In genomic region chr12:112950040-112950760, GRCm38 (mm10) we compare ENCODE assay signal across 7 mouse cellular contexts. TPM values are rescaled to one million over a fixed set of nuclear protein-coding genes. Genes with fewer than 3 reads are reported as not detected.
DNase-seq lines count a peak whose midpoint lies in the region; ATAC-seq lines count a peak whose summit lies in the region.

No protein-coding gene starts in this region.

- H3K27me3 ChIP-seq in embryonic facial prominence, embryonic 10.5 days (replicated peaks; ENCODE audit: low read depth, poor library complexity, severe bottlenecking): peaks cover 7% of the 10 kb centered on the region; the same call in 1 of the 2 replicates
- H3K27me3 ChIP-seq in limb, embryonic 10.5 days (ENCODE audit: low read depth, poor library complexity, severe bottlenecking): no peaks in the 10 kb centered on the region
- H3K27me3 ChIP-seq in midbrain, embryonic 12.5 days: no peaks in the 10 kb centered on the region; the same call in 1 of the 2 replicates

- H3K36me3 ChIP-seq in embryonic facial prominence, embryonic 10.5 days (replicated peaks): no peaks in the 10 kb centered on the region
- H3K36me3 ChIP-seq in limb, embryonic 10.5 days: no peaks in the 10 kb centered on the region
- no peaks in the 10 kb centered on the region for H3K36me3 ChIP-seq in midbrain, embryonic 12.5 days

- peak overlapping the region; percentile 97 for H3K27ac ChIP-seq in embryonic facial prominence, embryonic 10.5 days (replicated peaks)
- peak overlapping the region; percentile 96 for H3K27ac ChIP-seq in limb, embryonic 10.5 days
- H3K27ac ChIP-seq in midbrain, embryonic 12.5 days (replicated peaks): peak overlapping the region; percentile 86

- peaks cover 54% of the 10 kb centered on the region for H3K4me1 ChIP-seq in embryonic facial prominence, embryonic 10.5 days
- H3K4me1 ChIP-seq in limb, embryonic 10.5 days: peaks cover 56% of the 10 kb centered on the region
- H3K4me1 ChIP-seq in midbrain, embryonic 12.5 days: peaks cover 24% of the 10 kb centered on the region

- ATAC-seq in granulocyte monocyte progenitor cell, adult 5-6 weeks (replicated peaks; ENCODE audit: poor library complexity, severe bottlenecking): peak; percentile 74
- ATAC-seq in midbrain, embryonic 12.5 days (ENCODE audit: low FRiP score, low read depth): peak; percentile 87

- DNase-seq in adrenal gland, postnatal 14 days: peak; percentile 95
- DNase-seq in embryonic facial prominence, embryonic 10.5 days (ENCODE audit: low spot score): peak; percentile 93
- peak; percentile 82 for DNase-seq in kidney, adult 11 months
- peak; percentile 91 for DNase-seq in limb, embryonic 10.5 days (ENCODE audit: low spot score)
- DNase-seq in spleen, adult 12 weeks (ENCODE audit: low spot score): peak; percentile 68

- no peaks in the 10 kb centered on the region for H3K9me3 ChIP-seq in embryonic facial prominence, embryonic 10.5 days
- H3K9me3 ChIP-seq in limb, embryonic 10.5 days (replicated peaks): no peaks in the 10 kb centered on the region
- no peaks in the 10 kb centered on the region for H3K9me3 ChIP-seq in midbrain, embryonic 12.5 days

- WGBS in embryonic facial prominence, embryonic 10.5 days: under 1% methylated on average over 58 of the region's 58 CpGs
- WGBS in limb, embryonic 10.5 days: under 1% methylated on average over 58 of the region's 58 CpGs
- WGBS in midbrain, embryonic 12.5 days: under 1% methylated on average over 58 of the region's 58 CpGs

- peak overlapping the region; percentile 88 for H3K4me2 ChIP-seq in midbrain, embryonic 12.5 days (replicated peaks)

- peak overlapping the region; percentile 74 for H3K4me3 ChIP-seq in embryonic facial prominence, embryonic 10.5 days
- peak overlapping the region; percentile 69 for H3K4me3 ChIP-seq in limb, embryonic 10.5 days
- peak overlapping the region; percentile 63 for H3K4me3 ChIP-seq in midbrain, embryonic 12.5 days

- H3K9ac ChIP-seq in midbrain, embryonic 12.5 days (replicated peaks): peak overlapping the region; percentile 87

RNA-seq across cellular contexts. Expression of gene Nudt14, which starts 8.3 kb away (rescaled TPM):
- total RNA-seq in adrenal gland, postnatal 14 days (2021): 32.5 and 35.7 TPM in 2 replicates
- 78.1 and 83.8 TPM in 2 replicates for polyA plus RNA-seq in embryonic facial prominence, embryonic 10.5 days (2016; fragmentation: Nextera tagmentation; extraction: Ambion mirVana)
- total RNA-seq in granulocyte monocyte progenitor cell, adult 5-6 weeks (2014; fragmentation: Nextera tagmentation): 15.9 and 33.3 TPM in 2 replicates
- total RNA-seq in granulocyte monocyte progenitor cell, adult 5-6 weeks (2017): 16.6 and 25.4 TPM in 2 replicates
- 76.7 and 79.7 TPM in 2 replicates for polyA plus RNA-seq in limb, embryonic 10.5 days (2016; fragmentation: Nextera tagmentation; extraction: Ambion mirVana)
- 52.9 and 56.6 TPM in 2 replicates for polyA plus RNA-seq in midbrain, embryonic 12.5 days (2016; fragmentation: Nextera tagmentation; extraction: Ambion mirVana)

RNA-seq across cellular contexts. Expression of gene Jag2, which starts 20.6 kb away (rescaled TPM):
- 18.6 and 20.8 TPM in 2 replicates for total RNA-seq in adrenal gland, postnatal 14 days (2021)
- polyA plus RNA-seq in embryonic facial prominence, embryonic 10.5 days (2016; fragmentation: Nextera tagmentation; extraction: Ambion mirVana): 4.8 and 5.3 TPM in 2 replicates
- total RNA-seq in granulocyte monocyte progenitor cell, adult 5-6 weeks (2014; fragmentation: Nextera tagmentation): 0.95 and 1.0 TPM in 2 replicates
- total RNA-seq in granulocyte monocyte progenitor cell, adult 5-6 weeks (2017): 0.22 and 1.4 TPM in 2 replicates
- 3.5 and 4.5 TPM in 2 replicates for polyA plus RNA-seq in limb, embryonic 10.5 days (2016; fragmentation: Nextera tagmentation; extraction: Ambion mirVana)
- 5.8 and 7.5 TPM in 2 replicates for polyA plus RNA-seq in midbrain, embryonic 12.5 days (2016; fragmentation: Nextera tagmentation; extraction: Ambion mirVana)

RNA-seq across cellular contexts. Expression of gene Btbd6, which starts 26.1 kb away (rescaled TPM):
- total RNA-seq in adrenal gland, postnatal 14 days (2021): 18.3 and 21.1 TPM in 2 replicates
- polyA plus RNA-seq in embryonic facial prominence, embryonic 10.5 days (2016; fragmentation: Nextera tagmentation; extraction: Ambion mirVana): 22.3 and 23.0 TPM in 2 replicates
- total RNA-seq in granulocyte monocyte progenitor cell, adult 5-6 weeks (2014; fragmentation: Nextera tagmentation): 2.4 and 10.5 TPM in 2 replicates
- 3.3 and 6.8 TPM in 2 replicates for total RNA-seq in granulocyte monocyte progenitor cell, adult 5-6 weeks (2017)
- polyA plus RNA-seq in limb, embryonic 10.5 days (2016; fragmentation: Nextera tagmentation; extraction: Ambion mirVana): 25.6 and 27.9 TPM in 2 replicates
- 26.8 and 28.6 TPM in 2 replicates for polyA plus RNA-seq in midbrain, embryonic 12.5 days (2016; fragmentation: Nextera tagmentation; extraction: Ambion mirVana)

RNA-seq across cellular contexts. Expression of gene Brf1, which starts 50.3 kb away (rescaled TPM):
- total RNA-seq in adrenal gland, postnatal 14 days (2021): 46.3 and 57.7 TPM in 2 replicates
- 59.8 and 60.9 TPM in 2 replicates for polyA plus RNA-seq in embryonic facial prominence, embryonic 10.5 days (2016; fragmentation: Nextera tagmentation; extraction: Ambion mirVana)
- 38.7 and 42.6 TPM in 2 replicates for total RNA-seq in granulocyte monocyte progenitor cell, adult 5-6 weeks (2014; fragmentation: Nextera tagmentation)
- total RNA-seq in granulocyte monocyte progenitor cell, adult 5-6 weeks (2017): 28.1 and 41.3 TPM in 2 replicates
- polyA plus RNA-seq in limb, embryonic 10.5 days (2016; fragmentation: Nextera tagmentation; extraction: Ambion mirVana): 53.5 and 65.9 TPM in 2 replicates
- 75.9 and 76.2 TPM in 2 replicates for polyA plus RNA-seq in midbrain, embryonic 12.5 days (2016; fragmentation: Nextera tagmentation; extraction: Ambion mirVana)

Comparison
In these comparisons a context has a peak if more than half of its experiments do, and no peak if none do; other contexts are left out.
1. Peak in every context shown above with its lines: DNase-seq, ATAC-seq, H3K4me3 ChIP-seq and H3K27ac ChIP-seq.